Mouse (Mus musculus): ENCODE results near the gene Raf1.

The Raf1 gene

DNA sequence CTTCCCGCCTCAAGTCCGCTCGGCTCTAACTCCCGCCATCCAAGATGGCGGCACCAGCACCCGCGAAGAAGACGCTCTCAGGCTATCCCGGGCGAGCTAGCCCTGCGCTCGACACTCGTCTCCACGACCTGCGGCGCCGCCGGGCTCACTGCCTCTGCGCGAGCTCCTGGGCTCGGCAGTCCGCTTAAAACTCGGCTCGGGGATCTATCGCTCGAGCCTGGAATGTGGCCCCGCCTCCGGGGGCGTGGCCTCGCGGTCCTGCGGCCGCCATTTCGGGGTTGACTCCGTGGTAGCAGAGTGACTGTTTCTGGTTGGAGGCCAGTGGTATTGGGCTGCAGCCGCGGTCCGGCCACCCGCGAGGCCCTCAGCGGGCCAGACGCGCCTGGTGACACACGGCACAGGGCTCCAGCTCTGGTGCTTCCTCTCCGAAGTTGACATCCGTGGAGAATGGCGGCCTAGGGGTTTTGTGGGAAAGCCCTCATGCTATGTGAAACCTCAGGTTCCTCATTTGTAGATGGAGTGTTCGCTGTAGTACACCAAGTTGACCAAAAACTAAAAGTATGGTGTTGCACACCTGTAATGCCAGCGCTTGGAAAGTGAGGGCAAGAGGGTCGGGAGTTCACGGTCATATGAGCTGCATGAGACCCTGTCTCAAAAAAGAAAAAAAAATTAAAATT is at the start of gene Raf1:
TSS of gene Raf1 (minus strand) at position 184 of the 677 bp plus-strand sequence.
- DNase-seq = peak; percentile 98 to 99

DNA sequence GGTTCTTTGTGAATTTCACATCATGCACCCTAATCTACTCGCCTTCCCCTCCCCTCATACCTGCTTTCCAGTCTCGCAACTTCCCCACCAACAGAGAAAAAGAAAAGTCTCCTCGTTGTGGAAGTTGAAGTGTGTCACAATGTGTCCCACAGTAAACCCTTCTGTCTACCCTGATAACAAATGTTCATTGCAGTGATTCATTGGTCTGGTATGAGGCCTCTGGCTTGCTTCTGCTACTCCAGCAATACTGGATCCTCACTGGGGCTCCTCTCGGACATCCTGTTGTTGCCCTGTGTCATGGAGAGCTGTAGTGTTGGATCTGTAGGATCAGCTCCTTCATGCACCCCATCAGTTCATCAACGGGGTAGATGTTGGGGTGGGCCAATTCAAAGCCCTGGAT is 45.8 kb upstream of the Raf1 start:
- DNase-seq = no peak

DNA sequence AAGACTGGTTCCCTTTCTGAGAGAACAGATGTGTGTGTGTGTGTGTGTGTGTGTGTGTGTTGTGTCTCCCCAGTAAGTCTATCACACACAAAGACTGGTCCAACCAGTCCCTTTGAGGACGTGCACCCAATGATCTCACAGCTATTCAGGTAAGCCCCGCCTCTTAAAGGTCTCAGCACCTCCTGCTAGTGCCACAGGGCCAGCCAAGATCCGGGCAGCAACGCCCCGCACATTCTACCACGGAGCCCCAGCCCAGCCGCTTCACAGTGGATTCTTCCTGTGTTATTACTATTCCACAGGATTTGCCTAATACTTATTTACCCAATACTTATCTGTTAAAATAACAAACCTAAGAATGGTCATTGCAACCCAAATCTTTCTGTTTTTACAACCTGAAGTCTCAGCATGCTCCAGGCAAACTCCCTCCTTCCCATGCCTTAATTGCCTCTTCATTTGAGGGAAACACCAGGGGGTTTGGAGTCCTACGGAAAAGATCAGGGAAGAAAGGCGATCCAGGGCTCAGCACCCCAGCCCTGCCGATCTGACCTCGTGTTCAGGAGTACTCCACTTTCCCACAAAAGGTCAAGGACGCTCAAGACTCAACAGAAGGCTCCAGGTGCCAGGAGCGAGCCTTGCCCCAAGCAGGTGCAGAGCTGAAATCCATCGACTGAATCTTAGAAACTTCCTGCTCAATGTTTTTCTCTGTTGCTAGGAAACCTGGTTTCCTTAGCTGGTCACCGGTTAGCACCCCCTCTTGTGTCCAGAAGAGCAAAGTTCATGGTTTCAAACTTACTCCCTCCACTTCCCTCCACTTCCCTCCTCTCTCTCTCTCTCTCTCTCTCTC is 41.5 kb upstream of the Raf1 start:
- DNase-seq = peak; percentile 24 to 42

DNA sequence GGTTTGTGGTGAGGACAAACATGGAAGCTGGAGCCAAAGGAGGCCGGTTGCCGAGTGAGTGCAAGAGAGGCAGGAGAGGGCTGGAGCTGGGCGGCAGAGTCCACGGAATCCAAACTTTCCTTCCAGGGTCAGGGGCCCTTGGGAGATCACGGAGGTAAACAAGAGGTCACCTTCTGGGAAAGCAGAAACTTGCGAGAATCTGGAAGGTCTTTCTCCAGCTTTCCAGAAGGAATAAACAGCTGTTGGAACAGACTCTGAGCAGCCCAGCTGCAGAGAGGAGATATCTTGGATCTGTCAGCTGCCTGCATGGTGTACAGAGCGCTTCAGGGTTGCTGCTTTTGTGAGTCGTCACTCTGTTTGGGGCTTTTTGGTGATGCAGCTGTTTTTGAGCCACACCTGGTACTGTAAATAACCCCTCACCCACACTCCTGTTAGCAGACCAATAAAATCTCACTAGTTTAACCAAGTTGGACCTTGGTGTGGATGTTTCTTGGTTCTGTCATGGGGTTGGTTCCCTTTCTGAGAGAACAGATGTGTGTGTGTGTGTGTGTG is 40.7 kb upstream of the Raf1 start:
- no peak for DNase-seq

DNA sequence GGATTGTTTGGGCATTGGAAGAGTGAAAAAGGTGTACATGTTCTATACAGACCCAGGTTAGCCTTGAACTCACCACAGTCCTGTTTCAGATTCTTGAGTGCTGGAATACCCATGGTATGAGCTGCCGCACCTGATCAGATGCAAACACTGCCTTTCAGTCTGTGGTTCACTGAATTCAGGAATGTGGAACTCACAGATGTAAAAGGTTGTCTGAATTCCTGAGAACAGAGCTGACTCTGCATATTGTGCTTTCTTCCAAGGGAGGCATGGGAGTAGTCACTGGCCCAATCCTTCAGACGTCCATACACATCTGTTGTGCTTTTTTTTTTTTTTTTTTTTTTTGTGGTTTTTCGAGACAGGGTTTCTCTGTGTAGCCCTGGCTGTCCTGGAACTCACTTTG is 34.8 kb upstream of the Raf1 start:
- no peak for DNase-seq

DNA sequence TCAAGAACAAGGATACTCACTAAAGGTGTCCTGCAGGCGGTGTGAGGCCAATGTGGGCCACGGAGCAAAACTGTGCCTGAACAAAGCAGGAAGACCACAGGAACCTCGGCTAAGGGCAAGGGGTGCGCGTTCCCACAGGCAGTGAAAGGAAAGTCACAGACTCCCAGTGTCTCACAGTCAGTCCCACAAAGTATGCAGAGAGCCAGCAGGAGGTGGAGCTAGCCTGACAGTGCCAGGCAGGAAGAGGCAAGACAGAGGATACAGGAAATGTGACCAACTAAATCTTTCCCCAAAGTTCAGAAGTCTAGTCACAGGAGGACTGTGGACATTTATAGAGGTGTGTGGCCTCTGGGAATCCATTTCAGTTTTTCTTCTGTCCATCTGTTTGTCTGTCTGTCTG is 26.5 kb upstream of the Raf1 start:
- no peak for DNase-seq

DNA sequence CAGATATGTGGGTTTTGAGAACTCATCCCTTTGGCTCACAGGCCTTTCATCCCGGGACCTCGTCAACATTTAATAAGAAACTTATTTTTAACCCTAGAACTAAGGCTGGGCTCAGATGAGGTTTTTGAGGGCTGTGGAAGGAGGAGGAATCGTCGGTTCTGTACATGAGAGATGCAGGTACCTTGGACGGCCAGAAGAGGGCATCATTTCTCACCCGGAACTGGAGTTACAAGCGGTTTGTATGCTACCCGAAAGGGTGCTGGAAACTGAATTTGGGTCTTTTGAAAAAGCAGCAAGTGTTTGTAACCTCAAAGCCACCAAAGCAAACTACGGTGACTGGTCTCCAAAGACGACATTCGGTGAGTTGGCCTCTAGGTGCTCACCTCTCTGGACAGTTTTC is 24.9 kb upstream of the Raf1 start:
- no peak for DNase-seq

DNA sequence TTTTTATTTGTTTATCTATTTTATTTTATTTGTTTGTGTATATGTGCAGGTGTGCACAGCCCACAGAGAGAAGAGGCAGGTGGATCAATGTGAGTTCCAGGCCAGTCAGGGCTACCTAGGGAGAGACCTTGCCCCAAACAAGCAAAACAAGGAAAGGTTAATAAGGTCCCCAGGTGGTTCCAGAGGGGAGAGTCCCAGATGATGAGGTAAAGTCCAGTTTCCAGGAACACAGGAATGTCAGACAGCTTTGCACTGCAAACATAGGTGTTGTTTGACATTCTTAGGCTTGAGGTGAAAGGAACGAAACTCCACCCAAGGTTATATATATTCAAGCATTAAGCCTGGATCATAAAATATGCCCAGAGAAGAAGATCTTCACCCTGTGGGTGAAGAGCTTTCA is 24.3 kb upstream of the Raf1 start:
- DNase-seq = no peak

DNA sequence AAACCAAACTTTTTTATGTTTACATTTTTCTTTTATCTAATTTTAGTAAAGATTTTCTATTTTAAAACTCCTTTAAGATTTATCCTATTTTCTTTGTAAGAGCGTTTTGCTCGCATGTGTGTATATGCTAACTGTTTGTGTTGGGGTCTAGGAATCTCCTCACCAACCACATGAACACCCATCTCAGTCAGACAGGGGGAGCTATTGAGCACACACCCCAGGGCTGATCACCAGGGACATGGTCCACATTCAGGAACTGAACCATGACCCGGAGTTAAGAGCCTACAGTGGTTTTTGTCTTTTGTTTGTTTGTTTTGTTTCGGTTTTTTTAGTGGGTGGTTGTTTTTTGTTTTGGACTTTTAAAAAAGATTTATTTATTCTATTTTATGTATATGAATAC is 22.3 kb upstream of the Raf1 start:
- no peak for DNase-seq

DNA sequence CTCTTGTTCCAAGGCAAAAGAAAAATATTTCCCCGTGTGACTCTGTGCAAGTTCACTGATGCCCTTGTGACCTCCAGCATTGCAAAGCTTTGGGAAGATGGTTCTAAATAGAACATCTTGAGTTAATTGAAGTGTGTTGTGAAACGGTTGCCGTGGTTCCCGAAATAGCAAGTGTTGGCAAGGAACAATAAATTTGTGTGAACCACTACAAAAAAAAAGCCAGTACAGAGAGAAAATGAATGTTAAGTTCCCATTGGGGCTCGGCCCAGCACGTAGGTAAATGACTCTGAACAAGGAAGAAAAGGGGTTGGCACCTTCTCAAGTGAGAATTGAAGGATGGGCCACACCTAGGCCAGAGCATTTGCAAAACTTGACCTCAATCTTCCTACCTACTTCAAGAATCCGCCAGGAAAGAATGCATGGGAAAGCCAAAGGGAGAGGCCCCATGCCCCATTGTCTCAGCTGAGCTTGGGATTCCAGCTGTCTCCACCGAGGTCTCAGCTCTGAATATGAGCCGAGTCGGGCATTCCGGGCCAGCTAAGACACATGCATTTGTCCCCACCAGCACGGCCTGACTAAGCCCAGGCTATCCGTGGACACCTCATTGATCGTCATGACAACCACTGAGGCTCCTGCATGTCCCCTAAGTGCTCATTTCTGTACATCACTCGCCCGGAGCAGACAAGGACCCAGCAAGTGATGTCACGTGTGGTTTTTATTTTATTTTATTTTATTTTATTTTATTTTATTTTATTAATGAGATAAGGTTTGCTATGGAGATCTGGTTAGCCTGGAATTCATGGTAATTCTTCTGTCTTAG is 21.5 kb upstream of the Raf1 start:
- DNase-seq = no peak

DNA sequence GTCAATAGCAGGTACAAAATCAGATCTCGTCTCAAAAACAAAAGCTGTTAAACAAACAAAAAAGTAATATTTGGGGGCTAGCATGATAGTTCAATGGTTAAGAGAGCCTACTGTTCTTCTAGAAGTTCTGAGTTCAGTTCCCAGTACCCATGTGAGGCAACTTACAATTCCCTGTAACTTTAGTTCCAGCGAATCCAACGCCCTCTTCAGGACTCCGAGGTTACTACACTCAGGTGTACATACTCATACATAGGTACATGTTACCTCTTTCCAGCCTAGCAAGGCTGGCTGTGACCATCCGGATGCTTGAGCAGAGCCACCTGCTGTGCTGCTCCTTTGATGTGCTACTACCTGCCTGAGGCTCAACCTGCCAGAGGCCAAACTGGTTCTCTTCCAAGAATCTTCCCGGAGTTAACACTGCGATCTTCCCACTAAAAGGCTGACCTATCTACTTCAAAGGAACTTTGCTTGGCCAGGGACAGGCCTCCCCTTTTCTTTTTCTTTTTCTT is 20.3 kb upstream of the Raf1 start:
- DNase-seq = no peak

DNA sequence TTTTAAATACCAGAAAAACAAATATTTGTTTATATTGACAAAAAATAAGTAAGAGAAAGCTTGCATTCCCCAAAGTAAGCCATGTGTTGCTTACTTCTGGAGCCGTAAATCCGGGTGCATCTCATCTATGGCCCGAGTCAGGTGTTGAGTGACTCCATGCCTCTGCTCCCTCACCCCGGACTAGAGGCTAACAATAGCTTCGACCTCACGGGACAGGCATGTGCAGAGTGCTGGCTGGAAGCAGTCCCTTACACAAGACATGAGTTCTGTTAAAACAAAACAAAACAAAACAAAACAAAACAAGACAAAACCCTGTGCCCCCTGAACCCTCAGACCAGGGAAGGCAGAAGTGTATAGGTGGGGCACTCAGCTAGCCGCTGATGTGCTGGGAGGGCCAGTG is 18.7 kb upstream of the Raf1 start:
- no peak for DNase-seq

DNA sequence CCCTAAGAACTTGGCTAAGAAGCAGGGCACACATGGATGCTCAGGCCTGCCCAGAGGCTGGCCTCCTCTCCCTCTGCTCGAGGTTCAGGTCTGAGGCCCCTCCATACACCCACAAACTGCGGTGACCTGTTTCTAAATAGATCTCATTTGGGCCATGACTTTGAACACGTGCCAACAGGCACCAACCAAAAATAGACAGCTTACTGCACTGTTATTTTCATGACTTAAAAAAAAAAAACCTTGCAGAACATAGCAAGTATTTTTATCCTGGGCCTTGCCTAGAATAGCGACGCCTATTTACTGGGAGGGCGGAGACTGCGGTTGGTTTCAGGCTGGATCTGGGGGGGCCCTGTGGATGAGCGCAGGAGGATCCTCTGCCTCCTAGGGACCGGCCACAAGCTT is 18.0 kb upstream of the Raf1 start:
- DNase-seq = no peak

DNA sequence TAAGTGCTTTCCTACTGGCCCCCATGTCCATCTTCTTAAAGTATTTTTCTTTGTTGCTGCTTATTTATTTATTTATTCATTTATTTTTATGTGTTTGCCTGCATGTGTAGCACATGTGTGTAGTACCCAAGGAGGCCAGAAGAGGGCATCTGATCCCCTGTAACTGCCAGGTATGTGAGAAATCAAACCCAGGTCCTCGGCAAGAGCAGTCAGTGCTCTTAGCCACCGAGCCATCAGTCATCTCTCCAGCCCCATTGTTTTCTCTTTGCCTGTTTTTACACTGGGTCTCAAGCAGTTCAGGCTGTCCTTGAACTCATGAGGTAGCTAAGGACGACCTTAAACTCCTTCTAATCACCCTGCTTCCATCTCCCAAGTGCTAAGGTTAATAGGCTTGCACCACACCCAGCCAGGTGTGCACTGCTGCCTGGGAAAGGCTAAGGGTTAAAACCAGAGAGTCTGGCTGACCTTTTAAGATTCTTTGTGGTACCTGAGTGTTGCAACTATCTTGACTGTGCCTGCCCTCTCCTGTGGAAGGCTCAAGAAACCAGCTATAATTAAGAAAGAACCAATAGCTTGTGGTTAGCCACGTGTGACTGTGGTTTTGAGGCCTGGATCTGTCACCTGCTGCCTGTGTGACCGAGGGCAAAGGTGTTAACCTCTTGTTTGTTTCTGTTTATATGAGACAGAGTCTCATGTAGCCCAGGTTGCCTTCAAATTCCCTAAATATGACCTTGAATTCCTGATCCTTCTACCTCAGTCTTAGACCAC is 16.7 kb upstream of the Raf1 start:
- DNase-seq = peak; percentile 25 to 48

DNA sequence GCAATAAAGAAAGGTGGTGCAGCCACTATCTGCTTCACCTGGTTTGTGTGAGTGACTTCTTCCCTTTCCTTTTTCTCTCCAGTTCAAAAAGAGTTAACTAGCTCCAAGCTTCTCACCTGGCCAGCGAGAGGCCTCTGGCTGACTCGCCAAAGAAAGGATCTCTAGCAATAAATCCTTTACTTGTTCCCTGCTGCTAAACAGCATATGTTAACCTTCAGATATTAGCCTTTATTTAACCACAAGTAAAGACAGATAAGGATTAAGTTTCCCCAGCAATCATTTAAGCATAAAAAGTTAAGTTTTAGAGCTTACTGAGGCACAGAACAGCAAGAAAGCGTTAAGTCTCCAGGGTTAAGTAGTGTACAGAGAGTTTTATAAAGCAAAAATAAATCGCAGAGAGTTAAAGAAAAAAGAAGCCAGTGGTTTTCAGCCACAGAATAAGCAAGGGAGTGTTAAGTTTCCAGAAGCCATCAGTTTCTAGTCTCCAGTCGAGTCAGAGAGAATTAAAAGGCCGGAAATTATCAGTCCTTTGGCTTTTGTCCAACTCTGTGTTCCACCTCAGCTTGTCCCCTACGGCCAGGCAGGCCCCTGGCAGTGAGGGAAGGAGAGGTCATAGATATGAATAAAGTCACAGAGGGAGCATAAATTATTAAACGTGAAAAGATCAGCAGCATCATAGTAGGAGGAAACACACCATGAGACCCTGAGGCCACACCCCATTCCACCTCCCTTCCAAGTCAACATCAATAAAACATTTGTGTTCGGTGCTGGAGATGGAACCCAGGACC is 15.9 kb upstream of the Raf1 start:
- DNase-seq = no peak

DNA sequence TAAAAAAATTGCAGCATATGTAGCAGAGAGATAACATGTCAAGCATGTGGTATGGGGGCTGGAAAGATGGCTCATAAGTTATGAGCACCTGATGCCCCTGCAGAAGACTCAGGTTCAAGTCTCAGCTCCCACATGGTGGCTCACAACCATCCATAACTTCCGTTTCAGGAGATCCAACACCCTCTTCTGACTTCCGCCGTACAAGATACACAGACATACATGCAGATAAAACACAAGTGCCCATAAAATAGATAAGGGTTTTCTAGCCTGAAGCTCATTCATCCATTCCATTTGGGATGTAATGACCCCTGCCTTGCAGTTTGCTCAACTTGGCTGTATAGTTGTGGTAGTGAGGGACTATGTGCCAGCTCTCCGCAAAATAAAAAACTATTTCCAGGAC is 13.7 kb upstream of the Raf1 start:
- no peak for DNase-seq

DNA sequence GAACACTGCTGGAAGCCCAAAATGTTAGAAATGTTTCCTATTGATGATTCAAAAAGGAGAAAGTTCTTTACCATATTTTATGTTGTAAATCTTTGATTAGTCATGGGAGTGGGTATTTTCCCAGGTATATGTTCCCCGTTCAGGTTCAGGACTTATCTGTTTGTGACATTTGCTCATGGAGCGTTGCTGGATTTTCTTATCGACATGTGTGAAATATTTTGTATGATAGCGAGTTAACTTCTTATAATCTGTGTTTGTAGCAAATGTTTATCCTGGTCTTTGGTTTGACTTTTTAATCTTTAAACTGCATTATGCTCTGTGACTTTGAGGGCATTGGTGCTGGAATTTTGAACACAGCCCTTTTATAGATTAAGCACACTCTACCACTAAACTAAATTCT is 12.2 kb upstream of the Raf1 start:
- no peak for DNase-seq

DNA sequence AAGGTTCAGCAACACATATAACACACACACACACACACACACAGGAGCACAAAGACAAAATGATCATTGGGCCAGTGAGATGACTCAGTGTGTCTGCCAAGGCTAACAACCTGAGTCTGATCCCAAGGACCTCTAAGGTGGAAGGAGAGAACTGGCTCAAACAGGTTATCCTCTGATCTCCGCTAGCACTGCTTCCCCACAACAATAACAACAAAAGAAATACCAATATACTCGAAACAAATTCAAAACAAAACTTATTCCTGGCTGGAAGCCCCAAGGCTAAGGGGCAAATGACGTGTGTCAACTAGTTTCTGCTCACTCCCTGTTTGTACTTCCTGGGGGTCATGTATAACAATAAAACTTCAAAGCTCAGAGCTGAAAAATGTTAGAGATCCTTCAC is 11.3 kb upstream of the Raf1 start:
- DNase-seq = no peak

DNA sequence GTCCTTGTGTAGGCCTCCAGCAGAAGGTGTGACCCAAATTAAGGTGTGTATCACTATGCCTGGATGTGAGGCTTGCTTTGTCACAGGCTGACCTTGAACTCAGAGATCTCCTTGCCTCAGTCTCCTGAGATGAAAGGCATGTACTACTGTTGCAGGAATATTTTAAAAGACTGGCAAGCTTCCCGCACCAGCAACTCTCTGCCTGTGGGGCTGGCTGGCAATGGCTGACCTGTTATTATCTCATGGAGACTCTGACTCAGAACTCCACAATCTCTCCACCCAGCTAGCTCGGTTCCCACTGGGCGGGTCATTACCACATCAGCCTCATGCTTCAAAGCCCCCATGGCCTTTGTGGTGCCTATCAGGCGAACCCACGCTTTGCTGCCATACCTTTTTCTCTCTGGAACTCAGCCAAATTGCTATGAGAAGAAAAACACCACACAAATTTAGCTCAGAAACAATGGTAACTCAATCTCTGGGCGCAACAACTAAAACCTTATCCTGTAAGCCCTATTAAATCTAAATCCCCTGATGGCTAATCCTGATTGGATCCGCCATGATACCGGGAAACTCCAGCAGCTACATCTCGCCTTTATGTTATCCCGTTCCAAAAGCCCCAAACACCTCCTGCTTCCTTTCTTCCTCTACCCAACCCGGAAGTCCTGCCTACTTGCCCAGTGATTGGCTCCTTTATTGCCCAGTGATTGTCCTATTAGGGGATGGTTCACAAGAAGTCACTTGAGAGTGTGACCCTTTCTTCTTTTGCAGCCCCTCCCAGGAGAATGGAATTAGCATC is 8.6 kb upstream of the Raf1 start:
- DNase-seq = no peak

DNA sequence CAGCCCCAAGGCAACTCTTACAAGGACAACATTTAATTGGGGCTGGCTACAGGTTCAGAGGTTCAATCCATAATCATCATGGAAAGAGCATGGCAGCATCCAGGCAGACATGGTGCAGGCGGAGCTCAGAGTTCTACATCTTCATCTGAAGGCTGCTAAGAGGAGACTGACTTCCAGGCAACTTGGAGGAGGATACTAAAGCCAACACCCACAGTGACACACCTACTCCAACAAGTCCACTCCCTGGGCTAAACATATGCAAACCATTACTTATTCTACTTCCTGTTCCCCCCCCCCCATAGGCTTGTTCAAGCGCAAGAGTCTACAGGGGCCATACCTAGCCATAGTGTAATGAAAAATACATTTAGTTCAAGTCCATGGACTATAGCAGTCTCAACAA is 7.8 kb upstream of the Raf1 start:
- no peak for DNase-seq

DNA sequence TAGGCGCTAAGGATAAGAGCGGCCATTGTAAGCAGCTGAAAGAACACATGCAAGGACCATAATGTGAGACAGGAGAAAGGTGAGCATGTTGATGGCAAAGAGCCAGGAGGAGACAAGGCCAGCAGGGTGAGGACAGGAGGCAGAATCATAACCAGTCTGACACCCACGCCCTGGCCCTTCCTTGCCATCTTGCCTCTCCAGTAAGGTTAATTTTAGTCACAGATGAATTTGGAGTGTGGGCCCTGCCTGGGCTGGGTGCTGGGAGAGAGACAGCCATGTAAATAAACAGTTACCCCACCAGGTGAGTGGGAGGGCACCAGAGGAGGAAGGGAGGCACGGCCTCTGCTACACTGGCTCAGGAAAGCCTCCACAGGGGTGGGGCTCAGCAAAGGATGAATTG is 4.6 kb upstream of the Raf1 start:
- DNase-seq = peak in 1 of 2 experiments; percentile 44
